Mouse (Mus musculus) E14TG2a.4 (cell line): ENCODE measurements around the gene Xylb.

Experiments
- H3K27me3 ChIP-seq: 2 replicates; pipeline ENCODE4 v1.6.1; 2014; ENCODE audit warnings: low read length, control low read depth; ENCODE audit not compliant: insufficient read depth
- H3K36me3 ChIP-seq: 2 replicates; pipeline ENCODE4 v1.6.1; 2014; ENCODE audit warnings: low read length, control low read depth; ENCODE audit not compliant: insufficient read depth
- H3K4me1 ChIP-seq: replicated peaks from 2 replicates; pipeline ENCODE4 v1.6.1; 2014; ENCODE audit warnings: low read depth, low read length, control low read depth
- H3K4me3 ChIP-seq: replicated peaks from 2 replicates; pipeline ENCODE4 v1.5.1; 2014; ENCODE audit warnings: mild to moderate bottlenecking, low read length
- H3K9me3 ChIP-seq: 2 replicates; pipeline ENCODE4 v1.6.1; 2014; ENCODE audit warnings: low read length, control low read depth
- CTCF ChIP-seq: conservative IDR thresholded peaks from 2 replicates; pipeline ENCODE4 v1.5.1; 2014; ENCODE audit warnings: low read length
- NANOG ChIP-seq: IDR thresholded peaks from 2 replicates; pipeline ENCODE4 v1.6.1; 2014; ENCODE audit warnings: borderline replicate concordance, low read length, mixed read lengths
- POU5F1 ChIP-seq: IDR thresholded peaks from 2 replicates; pipeline ENCODE4 v1.6.1; 2014; ENCODE audit warnings: low read length, borderline replicate concordance

The Xylb gene

GRCm38 (mm10) chr9:119337842-119338241 is 19.3 kb upstream of the Xylb start:
- TF ChIP-seq POU5F1 (no peak), NANOG (no peak), CTCF (no peak)
- Histone ChIP-seq H3K27me3 (peaks cover 22% of the 10 kb centered on the region), H3K4me3 (no peak overlapping the region), H3K9me3 (no peaks in the 10 kb centered on the region), H3K4me1 (peaks cover 40% of the 10 kb centered on the region), H3K36me3 (peaks cover 18% of the 10 kb centered on the region)

GRCm38 (mm10) chr9:119338350-119338749 is 18.8 kb upstream of the Xylb start:
- Histone ChIP-seq H3K27me3 (peaks cover 22% of the 10 kb centered on the region), H3K36me3 (peaks cover 24% of the 10 kb centered on the region), H3K4me3 (no peak overlapping the region), H3K4me1 (peaks cover 40% of the 10 kb centered on the region), H3K9me3 (no peaks in the 10 kb centered on the region)
- no peak for TF ChIP-seq POU5F1

GRCm38 (mm10) chr9:119339106-119339505 is 18.1 kb upstream of the Xylb start:
- no peak for TF ChIP-seq NANOG
- TF ChIP-seq POU5F1, result no peak
- no peak for TF ChIP-seq CTCF
- peaks cover 36% of the 10 kb centered on the region for H3K4me1 ChIP-seq
- H3K36me3 ChIP-seq, result peaks cover 31% of the 10 kb centered on the region
- peaks cover 22% of the 10 kb centered on the region for H3K27me3 ChIP-seq
- peak overlapping the region; percentile 88 for H3K4me3 ChIP-seq
- H3K9me3 ChIP-seq, result no peaks in the 10 kb centered on the region

- Histone ChIP-seq H3K4me3 (peak within 1 kb of the TSS; percentile 88), H3K36me3 (peaks cover 37% of the 10 kb centered on the region), H3K27me3 (peaks cover 22% of the 10 kb centered on the region), H3K9me3 (no peaks in the 10 kb centered on the region), H3K4me1 (peaks cover 30% of the 10 kb centered on the region)
- TF ChIP-seq NANOG (no peak), CTCF (no peak), POU5F1 (no peak)
Measured at GRCm38 (mm10) chr9:119339558-119340211, 17.5 kb upstream of the Xylb start, which contains the start of gene Acaa1a. TSS of gene Acaa1a (plus strand) at chr9:119339676.

GRCm38 (mm10) chr9:119340212-119340580 is 17.0 kb upstream of the Xylb start:
- no peak for TF ChIP-seq POU5F1
- TF ChIP-seq NANOG, result no peak
- no peak for TF ChIP-seq CTCF
- Histone ChIP-seq H3K27me3 (peaks cover 22% of the 10 kb centered on the region), H3K36me3 (peaks cover 42% of the 10 kb centered on the region), H3K4me3 (peak overlapping the region; percentile 88), H3K9me3 (no peaks in the 10 kb centered on the region), H3K4me1 (peaks cover 29% of the 10 kb centered on the region)

GRCm38 (mm10) chr9:119340909-119341816 is 16.0 kb upstream of the Xylb start, which contains the start of gene Myd88:
TSS of gene Myd88 (minus strand) at chr9:119341411.
- H3K4me1 ChIP-seq, result peaks cover 29% of the 10 kb centered on the region
- peak; percentile 48; the same call in 1 of the 2 replicates for TF ChIP-seq NANOG
- no peak for TF ChIP-seq POU5F1
- no peak for TF ChIP-seq CTCF
- H3K9me3 ChIP-seq, result no peaks in the 10 kb centered on the region
- peaks cover 52% of the 10 kb centered on the region for H3K36me3 ChIP-seq
- peaks cover 22% of the 10 kb centered on the region for H3K27me3 ChIP-seq
- peak within 1 kb of the TSS; percentile 88 for H3K4me3 ChIP-seq

GRCm38 (mm10) chr9:119342728-119343127 is 14.5 kb upstream of the Xylb start:
- Histone ChIP-seq H3K9me3 (no peaks in the 10 kb centered on the region), H3K36me3 (peaks cover 55% of the 10 kb centered on the region), H3K4me3 (no peak overlapping the region), H3K27me3 (peaks cover 22% of the 10 kb centered on the region), H3K4me1 (peaks cover 29% of the 10 kb centered on the region)
- no peak for TF ChIP-seq POU5F1
- no peak for TF ChIP-seq CTCF
- no peak for TF ChIP-seq NANOG

- TF ChIP-seq NANOG (no peak), CTCF (no peak), POU5F1 (no peak)
- Histone ChIP-seq H3K36me3 (peaks cover 89% of the 10 kb centered on the region), H3K4me3 (no peak overlapping the region)
Measured at GRCm38 (mm10) chr9:119346376-119346775, 10.8 kb upstream of the Xylb start.

More at GRCm38 (mm10) chr9:119346376-119346775, 10.8 kb upstream of the Xylb start:
- no peaks in the 10 kb centered on the region for H3K9me3 ChIP-seq
- H3K27me3 ChIP-seq, result 0 out of 2 replicates have a peak, but pooled peaks cover 4% of the 10 kb centered on the region
- H3K4me1 ChIP-seq, result peaks cover 14% of the 10 kb centered on the region
